Mouse (Mus musculus) liver, embryonic 16.5 days (tissue): ENCODE measurements around the gene Jpt2. TPM values are rescaled to one million over a fixed set of nuclear protein-coding genes. Genes with fewer than 3 reads are reported as not detected.

Source experiments
- ATAC-seq: fragments of 200-750 bp; cut with Nextera tagmentation; 2 replicates; pipeline ENCODE4 v1.8.0; 2017; ENCODE audit warnings: low read depth, mild to moderate bottlenecking, moderate number of reproducible peaks, moderate library complexity
- H3K27ac ChIP-seq: fragments of 300-500 bp; sonication (generic); 2 replicates; pipeline ENCODE4 v1.5.1; 2014; ENCODE audit warnings: mild to moderate bottlenecking, low read length
- H3K27me3 ChIP-seq: fragments of 300-500 bp; sonication (generic); 2 replicates; pipeline ENCODE4 v1.6.1; 2014; ENCODE audit warnings: low read depth, low read length, mixed read lengths; ENCODE audit not compliant: control insufficient read depth, insufficient read depth
- H3K36me3 ChIP-seq: fragments of 300-500 bp; sonication (generic); 2 replicates; pipeline ENCODE4 v1.6.1; 2014; ENCODE audit warnings: mild to moderate bottlenecking; ENCODE audit not compliant: control insufficient read depth, insufficient read depth
- H3K4me1 ChIP-seq: fragments of 300-500 bp; sonication (generic); 2 replicates; pipeline ENCODE4 v1.6.1; 2014; ENCODE audit warnings: low read depth, low read length, mixed read lengths; ENCODE audit not compliant: control insufficient read depth
- H3K4me2 ChIP-seq: fragments of 300-500 bp; sonication (generic); 2 replicates; pipeline ENCODE4 v1.6.1; 2014; ENCODE audit warnings: low read depth, low read length, mixed read lengths
- H3K4me3 ChIP-seq: fragments of 300-500 bp; sonication (generic); 2 replicates; pipeline ENCODE4 v1.5.1; 2014; ENCODE audit warnings: low read depth, mild to moderate bottlenecking, low read length
- H3K9ac ChIP-seq: fragments of 300-500 bp; sonication (generic); 2 replicates; pipeline ENCODE4 v1.6.1; 2014; ENCODE audit warnings: low read depth, low read length
- H3K9me3 ChIP-seq: fragments of 300-500 bp; sonication (generic); replicated peaks from 2 replicates; pipeline ENCODE4 v1.6.1; 2016; ENCODE audit warnings: low read length; ENCODE audit not compliant: control insufficient read depth
- whole genome bisulfite sequencing: fragments of 180-500 bp; shearing (Covaris S2); extraction: QIAGEN DNeasy Blood & Tissue Kit; methylation state at CpG from one replicate; pipeline ENCODE4 v1.1.7; 2014; ENCODE audit not compliant: insufficient replicate concordance; 5-methylcytosine and 5-hydroxymethylcytosine counted together
- polyA plus RNA-seq: library from polyadenylated mRNA; unstranded; fragments of >200 nt; fragmentation: Nextera tagmentation; extraction: Ambion mirVana; gene quantifications from 2 replicates; pipeline ENCODE4 v1.2.1, GENCODE M21; 2015

Gene Jpt2
- polyA plus RNA-seq = 52.6 and 53.6 TPM in 2 replicates

GRCm38 (mm10) chr17:24960135-24960851 is at the start of gene Jpt2:
Jpt2 (minus strand) TSS chr17:24960689.
- peak within 1 kb of the TSS; percentile 82 for H3K4me3 ChIP-seq
- H3K9me3 ChIP-seq = no peaks in the 10 kb centered on the region
- peaks cover 36% of the 10 kb centered on the region for H3K36me3 ChIP-seq
- peak within 1 kb of the TSS; percentile 71 for H3K27ac ChIP-seq
- H3K9ac ChIP-seq = peak within 1 kb of the TSS; percentile 85
- peak; percentile 99 for ATAC-seq
- H3K4me1 ChIP-seq = peaks cover 20% of the 10 kb centered on the region
- H3K4me2 ChIP-seq = peak within 1 kb of the TSS; percentile 89
- H3K27me3 ChIP-seq = no peaks in the 10 kb centered on the region
- WGBS = 0% methylated on average over 59 of the region's 59 CpGs

- ATAC-seq = no peak
- Histone ChIP-seq H3K27me3 (no peaks in the 10 kb centered on the region), H3K4me2 (no peak overlapping the region), H3K4me1 (peaks cover 4% of the 10 kb centered on the region; the same call in 1 of the 2 replicates), H3K4me3 (no peak overlapping the region), H3K36me3 (peaks cover 53% of the 10 kb centered on the region), H3K27ac (no peak overlapping the region), H3K9me3 (no peaks in the 10 kb centered on the region), H3K9ac (no peak overlapping the region)
These were observed 47.0 kb upstream of the Jpt2 start for GRCm38 (mm10) chr17:25007480-25007879.

GRCm38 (mm10) chr17:25005102-25005501 is 44.6 kb upstream of the Jpt2 start:
- Histone ChIP-seq H3K36me3 (peaks cover 40% of the 10 kb centered on the region), H3K4me2 (no peak overlapping the region), H3K27me3 (no peaks in the 10 kb centered on the region), H3K27ac (no peak overlapping the region), H3K4me3 (no peak overlapping the region), H3K4me1 (no peaks in the 10 kb centered on the region), H3K9ac (no peak overlapping the region), H3K9me3 (no peaks in the 10 kb centered on the region)
- WGBS = 94% methylated on average over 3 of the region's 3 CpGs
- no peak for ATAC-seq

GRCm38 (mm10) chr17:24994721-24995120 is 34.2 kb upstream of the Jpt2 start:
- no peaks in the 10 kb centered on the region for H3K9me3 ChIP-seq
- no peak overlapping the region for H3K4me2 ChIP-seq
- ATAC-seq = no peak
- no peak overlapping the region for H3K27ac ChIP-seq
- 92% methylated on average over 6 of the region's 6 CpGs for WGBS
- no peaks in the 10 kb centered on the region for H3K27me3 ChIP-seq
- H3K36me3 ChIP-seq = peaks cover 85% of the 10 kb centered on the region
- H3K4me1 ChIP-seq = no peaks in the 10 kb centered on the region
- H3K4me3 ChIP-seq = no peak overlapping the region
- H3K9ac ChIP-seq = no peak overlapping the region

GRCm38 (mm10) chr17:24987221-24987620 is 26.7 kb upstream of the Jpt2 start:
- no peak overlapping the region for H3K9ac ChIP-seq
- no peaks in the 10 kb centered on the region for H3K27me3 ChIP-seq
- no peaks in the 10 kb centered on the region for H3K4me1 ChIP-seq
- H3K4me2 ChIP-seq = no peak overlapping the region
- H3K4me3 ChIP-seq = no peak overlapping the region
- no peak overlapping the region for H3K27ac ChIP-seq
- no peaks in the 10 kb centered on the region for H3K9me3 ChIP-seq
- H3K36me3 ChIP-seq = peaks cover 81% of the 10 kb centered on the region
- WGBS = 96% methylated on average over 6 of the region's 6 CpGs
- no peak for ATAC-seq

- whole genome bisulfite sequencing = 10% methylated on average over 21 of the region's 21 CpGs
- peaks cover 20% of the 10 kb centered on the region for H3K4me1 ChIP-seq
- H3K27ac ChIP-seq = peak overlapping the region; percentile 53; the same call in 1 of the 2 replicates
These were observed 595 bp upstream of the Jpt2 start for GRCm38 (mm10) chr17:24960852-24961715.

GRCm38 (mm10) chr17:24959371-24959770 is 1.1 kb downstream of the Jpt2 start:
- ATAC-seq = no peak
- Histone ChIP-seq H3K27ac (peak overlapping the region; percentile 71), H3K27me3 (no peaks in the 10 kb centered on the region), H3K9ac (peak overlapping the region; percentile 85), H3K4me3 (peak overlapping the region; percentile 82), H3K4me1 (peaks cover 25% of the 10 kb centered on the region), H3K4me2 (peak overlapping the region; percentile 89), H3K36me3 (peaks cover 32% of the 10 kb centered on the region), H3K9me3 (no peaks in the 10 kb centered on the region)
- 45% methylated on average over 8 of the region's 8 CpGs for WGBS

More at GRCm38 (mm10) chr17:24960852-24961715, 595 bp upstream of the Jpt2 start:
- Histone ChIP-seq H3K9ac (peak overlapping the region; percentile 39), H3K4me2 (peak overlapping the region; percentile 89), H3K4me3 (peak overlapping the region; percentile 82), H3K9me3 (no peaks in the 10 kb centered on the region), H3K27me3 (no peaks in the 10 kb centered on the region), H3K36me3 (peaks cover 41% of the 10 kb centered on the region)
- peak; percentile 3; the same call in 1 of the 2 replicates for ATAC-seq

- H3K9ac ChIP-seq = no peak overlapping the region
- peak; percentile 86 for ATAC-seq
These were observed 7.2 kb downstream of the Jpt2 start for GRCm38 (mm10) chr17:24953291-24953690.

GRCm38 (mm10) chr17:24950671-24951070 is 9.8 kb downstream of the Jpt2 start:
- 0 out of 2 replicates have a peak, but pooled peaks have one; percentile 40 for ATAC-seq
- no peak overlapping the region for H3K4me2 ChIP-seq
- no peaks in the 10 kb centered on the region for H3K27me3 ChIP-seq
- H3K36me3 ChIP-seq = peaks cover 24% of the 10 kb centered on the region
- no peak overlapping the region for H3K9ac ChIP-seq
- H3K4me3 ChIP-seq = no peak overlapping the region
- H3K27ac ChIP-seq = no peak overlapping the region
- peaks cover 31% of the 10 kb centered on the region for H3K4me1 ChIP-seq
- 70% methylated on average over 2 of the region's 2 CpGs for WGBS
- H3K9me3 ChIP-seq = no peaks in the 10 kb centered on the region

More at GRCm38 (mm10) chr17:24953291-24953690, 7.2 kb downstream of the Jpt2 start:
- Histone ChIP-seq H3K27ac (peak overlapping the region; percentile 62), H3K36me3 (peaks cover 19% of the 10 kb centered on the region), H3K9me3 (no peaks in the 10 kb centered on the region), H3K4me1 (peaks cover 31% of the 10 kb centered on the region), H3K27me3 (no peaks in the 10 kb centered on the region), H3K4me3 (no peak overlapping the region), H3K4me2 (no peak overlapping the region)
- 76% methylated on average over 2 of the region's 2 CpGs for WGBS
